Mouse (Mus musculus) urinary bladder, adult 18-20 months (tissue): Measurements from ENCODE around the gene Hfe.
"Not testable (repeated sequence)": the region's sequence is repeated elsewhere in the genome, so short reads cannot be mapped to it uniquely, and the experiment has no call there.

Source experiments
- DNase-seq, 2 experiments: peaks; one replicate each; pipeline ENCODE4 v3.0.0; 2022; ENCODE audit warnings: low spot score in 2 of 2, mixed read lengths in 2 of 2

Gene Hfe

DNA sequence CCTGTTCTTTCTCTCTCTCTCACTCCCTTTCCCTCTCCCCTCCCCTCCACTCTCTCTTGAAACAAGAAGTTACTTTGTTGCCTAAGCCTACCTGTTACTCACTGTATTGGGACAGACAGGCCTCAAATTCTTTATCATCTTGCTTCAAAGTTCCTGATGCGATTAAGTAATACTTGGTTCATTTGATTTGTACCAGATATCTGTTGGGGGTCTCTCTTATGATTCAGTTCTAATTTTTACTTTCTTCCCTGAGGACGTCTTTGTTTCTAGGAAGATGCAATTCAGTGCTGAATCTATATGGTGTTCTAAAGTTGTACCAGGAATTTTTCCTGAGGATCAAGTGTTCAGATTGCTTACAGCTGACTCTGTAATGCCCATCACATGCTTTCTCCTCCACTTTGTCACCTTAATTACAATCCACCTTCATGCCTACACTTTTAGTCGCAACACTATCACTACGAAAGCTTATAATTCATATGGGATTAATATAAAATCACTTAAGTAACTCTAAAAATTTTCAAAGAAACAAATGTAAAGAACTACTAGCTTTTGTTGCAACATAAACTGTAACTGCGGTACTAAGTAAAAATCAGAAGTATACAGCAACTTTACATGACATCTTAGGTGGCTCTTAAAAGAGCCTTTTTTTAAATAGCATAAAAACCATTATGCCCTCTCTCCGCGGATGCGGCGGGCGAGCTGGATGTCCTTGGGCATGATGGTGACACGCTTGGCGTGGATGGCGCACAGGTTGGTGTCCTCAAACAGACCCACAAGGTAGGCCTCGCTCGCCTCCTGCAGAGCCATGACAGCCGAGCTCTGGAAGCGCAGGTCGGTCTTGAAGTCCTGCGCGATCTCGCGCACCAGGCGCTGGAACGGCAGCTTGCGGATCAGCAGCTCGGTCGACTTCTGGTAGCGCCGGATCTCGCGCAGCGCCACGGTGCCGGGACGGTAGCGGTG, 34.0 kb upstream of the Hfe start:
- no peak for DNase-seq

DNA sequence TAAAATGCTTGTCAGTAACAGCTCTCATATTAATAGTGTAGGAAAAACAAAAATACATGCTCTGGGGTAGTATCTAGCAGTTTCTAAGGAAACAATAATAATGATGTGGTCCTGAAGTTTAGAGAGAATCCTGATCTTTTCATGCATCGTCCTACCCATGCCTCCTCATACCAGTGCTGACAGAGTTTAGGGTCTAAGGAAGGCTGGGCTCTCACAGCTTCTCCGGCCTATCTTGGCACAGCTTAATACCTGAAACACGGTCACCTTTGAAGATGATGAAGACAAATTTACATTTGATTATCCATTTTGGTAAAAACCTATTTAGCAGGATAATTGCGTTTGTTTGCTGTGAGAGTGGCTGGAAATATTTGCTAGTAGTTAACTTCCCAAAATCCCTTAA, 33.3 kb upstream of the Hfe start:
- no peak for DNase-seq

DNA sequence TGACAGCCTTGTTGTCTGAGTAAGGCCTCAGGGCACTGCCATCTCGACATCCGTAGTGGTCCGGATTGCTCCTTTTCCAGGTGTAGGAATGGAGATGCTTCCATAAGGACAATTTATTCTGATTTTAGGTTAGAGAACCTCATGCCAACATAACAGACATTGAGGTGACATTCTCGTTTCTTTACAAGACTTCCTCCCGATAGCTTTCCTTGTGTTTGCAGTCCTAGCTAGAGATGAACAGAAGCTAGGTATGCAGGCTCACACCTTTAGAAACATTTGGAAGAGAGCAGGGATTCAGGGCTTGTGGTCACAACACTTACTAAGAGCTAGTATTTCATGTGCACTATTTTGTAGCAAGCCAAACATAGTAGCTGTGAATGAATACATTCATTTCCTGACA, 32.6 kb upstream of the Hfe start:
- no peak for DNase-seq

GRCm38 (mm10) chr13:23742007-23742406, 31.4 kb upstream of the Hfe start:
- no peak for DNase-seq

DNA sequence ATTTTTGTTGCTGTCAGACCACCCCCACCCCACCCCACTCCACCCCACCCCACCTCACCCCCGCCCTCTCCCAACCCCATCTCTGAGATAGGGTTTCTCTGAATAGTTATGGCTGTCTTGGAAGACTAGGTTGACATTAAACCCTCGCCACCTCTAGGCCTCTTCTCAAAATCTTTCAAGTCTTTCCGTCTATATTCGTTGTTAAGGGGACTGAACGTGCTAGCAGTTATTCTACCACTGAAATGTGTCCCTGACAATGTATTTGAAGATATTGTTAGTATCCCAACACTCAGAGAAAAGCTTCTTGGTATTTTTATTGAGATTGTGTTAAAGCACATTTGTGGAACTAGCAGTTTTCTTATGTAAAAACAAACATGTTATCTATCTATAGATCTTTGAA, 30.3 kb upstream of the Hfe start:
- no peak for DNase-seq

DNA sequence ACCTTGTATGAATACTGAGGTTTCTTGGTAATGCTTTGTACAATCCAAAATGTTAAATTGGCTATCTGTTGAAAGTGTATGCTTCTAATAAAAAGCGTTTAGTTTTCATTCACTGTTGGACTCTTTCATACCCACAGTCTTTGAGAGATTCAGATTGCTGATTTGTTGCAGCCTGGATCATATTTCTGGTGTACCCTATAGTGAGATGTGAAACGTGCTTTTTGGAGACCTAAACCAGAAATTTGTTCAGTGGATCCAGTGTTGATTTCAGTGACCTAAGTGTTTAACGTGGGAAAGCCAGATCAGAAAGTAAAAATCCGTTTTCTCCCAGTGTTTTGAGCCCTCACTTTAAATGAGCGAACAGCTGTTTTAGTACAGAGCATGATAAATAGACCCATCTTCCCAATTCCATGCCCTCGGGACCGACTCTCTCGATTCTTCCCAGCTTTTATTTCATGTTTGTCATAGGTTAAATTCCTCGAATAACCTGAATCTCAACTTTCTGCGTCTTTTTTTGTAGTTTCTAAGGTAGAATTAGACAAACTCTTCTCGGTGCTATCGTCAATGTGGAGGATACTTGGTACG, 29.7 kb upstream of the Hfe start:
- no peak for DNase-seq

DNA sequence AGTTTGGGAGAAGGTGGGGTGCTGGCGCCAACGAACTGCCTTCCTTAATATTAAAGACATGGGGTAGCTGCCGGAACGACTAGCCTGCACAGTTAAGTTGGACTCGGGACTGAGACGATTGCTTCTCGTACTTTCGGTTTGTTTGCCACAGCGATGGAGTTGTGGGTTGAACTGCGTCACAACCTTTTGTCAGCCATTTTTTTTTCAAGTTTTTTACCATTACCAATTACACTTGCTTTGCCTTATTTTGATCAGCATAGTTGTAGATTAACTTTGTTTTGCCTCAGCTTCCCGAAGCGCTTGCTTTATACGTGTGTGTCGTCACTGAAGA, 29.2 kb upstream of the Hfe start:
- no peak for DNase-seq

GRCm38 (mm10) chr13:23739069-23739921, 28.6 kb upstream of the Hfe start:
- DNase-seq: peak; percentile 79 to 95

- DNase-seq: peak; percentile 84 to 91
These were observed 28.0 kb upstream of the Hfe start, which contains the start of gene Hist1h1c for GRCm38 (mm10) chr13:23738677-23739068. TSS of gene Hist1h1c (plus strand) at chr13:23738808.

- no peak for DNase-seq
These were observed 27.4 kb upstream of the Hfe start for GRCm38 (mm10) chr13:23738041-23738440.

GRCm38 (mm10) chr13:23737091-23737490, 26.4 kb upstream of the Hfe start:
- no peak for DNase-seq

DNA sequence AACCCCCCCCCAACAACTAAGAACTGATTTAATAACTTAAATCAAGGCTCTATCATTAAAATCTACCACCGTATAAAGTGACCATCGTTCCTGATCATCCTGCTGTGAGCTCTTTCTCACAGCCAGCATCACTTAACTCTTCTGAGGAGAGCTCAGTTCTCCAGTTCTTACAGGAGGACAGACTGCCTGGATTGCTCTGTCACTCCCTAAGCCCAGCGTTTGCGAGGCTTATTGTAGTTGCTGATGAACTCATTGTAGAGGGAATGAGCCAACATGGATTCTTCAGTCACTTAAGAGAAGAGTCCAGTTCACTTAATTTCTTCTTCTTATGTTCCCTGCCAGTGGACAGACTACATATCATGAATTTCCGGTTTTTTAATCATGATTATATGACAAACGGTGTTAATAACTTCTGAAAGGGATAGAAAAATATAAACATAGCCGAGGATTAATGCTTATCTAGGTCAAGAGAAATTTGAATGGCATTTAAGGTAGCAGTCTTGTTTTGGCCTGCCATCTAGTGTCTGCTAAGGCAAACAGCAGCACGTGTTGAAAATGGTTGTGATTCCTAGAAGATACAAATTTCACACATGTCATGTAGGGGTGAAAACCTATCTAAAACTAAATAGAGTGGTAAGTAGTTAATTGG, 21.6 kb upstream of the Hfe start:
- DNase-seq: no peak

DNA sequence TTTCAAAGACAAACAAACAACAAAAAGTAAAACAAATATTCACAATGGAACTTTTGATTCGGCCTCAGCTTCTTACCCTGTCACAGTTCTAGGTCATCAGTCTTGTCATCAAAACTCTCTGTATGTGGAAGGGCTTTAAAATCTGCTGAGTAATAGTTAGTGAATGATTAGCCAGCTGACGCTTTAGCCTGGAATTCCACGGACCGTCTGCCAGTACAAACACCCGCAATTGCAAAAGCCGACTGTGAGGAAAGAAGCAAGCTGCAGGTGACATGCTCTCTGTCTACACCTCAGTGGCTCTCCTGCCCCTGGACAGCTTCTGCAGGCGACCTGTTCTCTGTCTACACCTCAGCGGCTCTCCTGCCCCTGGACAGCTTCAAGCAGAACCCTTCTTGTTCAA, 19.8 kb upstream of the Hfe start:
- DNase-seq: peak in 1 of 2 experiments; percentile 48

- DNase-seq: no peak
These were observed 19.1 kb upstream of the Hfe start for GRCm38 (mm10) chr13:23729706-23730105.

- DNase-seq: no peak
These were observed 18.5 kb upstream of the Hfe start for GRCm38 (mm10) chr13:23729192-23729525.

GRCm38 (mm10) chr13:23728472-23729191, 18.0 kb upstream of the Hfe start:
- no peak for DNase-seq

DNA sequence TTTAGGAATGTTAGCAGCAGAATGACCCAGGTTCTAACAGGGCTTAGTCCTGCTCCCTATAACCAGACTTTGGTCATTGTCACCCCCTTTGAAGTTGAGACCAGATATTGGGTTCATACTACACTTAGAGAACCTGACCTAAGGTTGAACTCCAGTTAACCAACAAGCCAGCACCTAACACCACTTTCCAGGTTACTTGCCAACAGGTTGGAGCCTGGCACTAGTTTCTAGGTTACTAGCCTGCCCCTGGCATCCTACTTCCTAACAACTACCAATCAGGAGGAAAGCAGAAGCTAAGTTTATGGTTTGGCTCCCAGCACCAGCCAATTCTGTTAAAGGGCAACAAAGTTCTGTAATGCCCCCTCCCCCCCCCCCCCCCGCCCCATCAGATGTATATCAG, 14.6 kb upstream of the Hfe start:
- no peak for DNase-seq

GRCm38 (mm10) chr13:23724239-23724638, 13.6 kb upstream of the Hfe start:
- DNase-seq: no peak

GRCm38 (mm10) chr13:23717593-23718245, 7.1 kb upstream of the Hfe start:
- DNase-seq: not testable (repeated sequence)

- DNase-seq: no peak
These were observed 6.5 kb upstream of the Hfe start for GRCm38 (mm10) chr13:23717176-23717575.
